Mouse (Mus musculus) 416B (cell line): ENCODE measurements around the gene Spint2.
A peak's percentile ranks its signal among the peaks of the same experiment; 100 is the strongest.

Experiments
- DNase-seq: peaks from one replicate; pipeline ENCODE4 v3.0.0; 2011; ENCODE audit warnings: low read depth

Spint2 gene

GRCm38 (mm10) chr7:29303738-29304462 lies 22.2 kb upstream of the Spint2 start, which contains the start of gene Dpf1:
TSS of gene Dpf1 (plus strand) at chr7:29303951.
- DNase-seq = no peak

DNA sequence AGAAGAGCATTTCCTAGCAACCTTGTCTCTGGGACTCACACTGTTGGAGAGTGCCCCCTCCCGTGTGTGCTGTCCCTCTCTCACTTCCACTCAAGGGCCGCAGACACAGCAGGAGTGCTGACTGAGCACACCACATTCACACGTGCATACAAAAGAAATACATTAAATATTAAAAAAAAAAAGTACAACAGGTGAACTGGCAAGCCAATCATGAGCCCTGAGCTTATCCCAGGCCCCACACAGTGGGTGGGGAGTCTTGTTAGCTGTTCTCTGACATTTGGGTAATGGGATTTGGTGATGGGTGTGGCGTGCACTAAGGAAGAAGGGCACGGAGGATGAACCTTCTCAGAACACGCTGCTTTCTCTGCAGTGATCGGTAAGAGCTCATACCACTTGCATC lies 20.9 kb upstream of the Spint2 start:
- DNase-seq = no peak

- peak; percentile 72 for DNase-seq
Measured at GRCm38 (mm10) chr7:29301127-29301566, 19.4 kb upstream of the Spint2 start.

DNA sequence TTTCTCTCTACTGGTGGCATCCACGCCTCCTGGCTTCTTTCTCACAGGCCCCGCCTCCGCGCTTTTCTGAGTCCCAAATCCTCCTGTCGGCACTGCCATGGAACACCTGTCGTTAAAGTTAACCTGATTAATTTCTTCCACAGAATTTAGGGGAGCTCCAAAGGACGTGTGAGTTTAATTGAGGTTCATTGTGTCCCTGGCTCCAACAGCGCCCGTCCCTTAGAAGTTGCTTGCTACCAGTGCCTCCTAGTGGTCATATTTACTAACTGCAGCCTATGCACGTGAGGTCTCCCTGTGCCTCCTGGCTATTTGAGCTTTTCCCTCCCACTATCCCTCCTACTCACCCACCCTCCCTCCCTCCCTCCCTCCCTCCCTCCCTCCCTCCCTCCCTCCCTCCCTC lies 15.3 kb upstream of the Spint2 start:
- peak; percentile 79 for DNase-seq

DNA sequence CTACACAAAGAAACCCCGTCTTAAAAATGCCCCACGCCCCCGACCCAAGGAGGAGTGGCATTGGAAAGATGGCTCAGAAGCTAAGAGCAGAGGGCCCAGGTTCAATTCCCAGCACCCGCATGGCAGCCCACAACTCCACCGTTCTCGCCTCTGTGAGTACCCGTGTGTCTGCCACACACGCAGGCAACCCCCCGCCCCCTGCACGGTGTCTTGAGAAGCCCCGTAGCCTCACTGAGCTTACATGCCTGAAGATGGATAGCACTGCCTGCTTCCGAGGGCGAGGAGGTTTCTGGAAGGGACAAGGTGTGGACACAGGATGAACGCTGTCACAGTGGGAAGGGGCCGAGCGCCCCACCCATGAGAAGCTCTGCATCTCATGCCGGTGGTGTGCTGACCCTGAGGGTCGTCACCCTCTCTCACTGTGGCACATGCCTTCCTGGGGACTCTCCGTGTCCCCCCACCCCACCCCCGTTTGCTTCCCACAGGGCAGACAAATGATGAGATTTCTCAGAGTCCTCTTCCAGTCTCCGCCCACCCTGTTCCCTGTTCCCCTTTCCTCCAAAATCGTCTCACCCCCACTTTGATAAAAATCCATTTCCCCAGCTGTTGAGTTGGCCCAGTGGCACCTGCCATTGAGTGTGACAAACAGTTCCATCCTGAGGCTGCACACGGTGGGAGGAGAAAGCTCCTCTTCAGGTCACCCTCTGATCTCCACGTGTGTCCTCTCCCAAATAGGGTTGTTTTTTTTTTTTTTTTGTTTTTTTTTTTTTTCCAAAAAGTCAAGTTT lies 14.3 kb upstream of the Spint2 start:
- DNase-seq = no peak

- DNase-seq = no peak
Measured at GRCm38 (mm10) chr7:29294111-29294761, 12.5 kb upstream of the Spint2 start.

- no peak for DNase-seq
Measured at GRCm38 (mm10) chr7:29293131-29294065, 11.7 kb upstream of the Spint2 start.

DNA sequence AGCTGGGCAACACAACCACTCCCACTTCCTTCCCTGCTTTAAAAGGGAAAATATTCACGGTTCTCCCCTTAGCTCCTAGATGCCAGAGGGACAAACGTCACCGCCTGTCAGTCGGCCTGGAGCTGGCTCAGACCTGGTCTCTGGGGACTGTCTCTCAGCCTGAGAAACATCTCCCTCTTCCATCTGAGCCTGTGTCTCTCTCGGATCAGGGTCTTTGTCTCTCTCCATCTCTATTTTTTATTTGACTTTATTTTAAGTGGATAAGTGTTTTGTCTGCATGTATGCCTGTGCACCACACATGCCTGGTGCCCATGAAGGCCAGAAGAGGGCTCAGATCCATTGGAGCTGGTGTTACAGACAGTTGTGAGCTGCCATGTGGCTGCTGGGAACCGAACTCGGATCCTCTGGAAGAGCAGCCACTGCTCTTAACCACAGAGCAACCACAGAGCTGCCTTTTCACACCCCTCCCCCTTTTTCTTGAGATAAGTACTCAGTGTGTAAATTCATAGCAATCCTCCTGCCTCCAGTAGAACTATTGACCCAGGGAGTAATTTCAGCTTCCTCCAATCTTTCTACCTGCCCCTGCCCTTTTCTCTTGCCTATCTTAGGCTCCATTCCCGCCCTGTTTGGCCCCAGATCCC lies 10.9 kb upstream of the Spint2 start:
- DNase-seq = peak; percentile 52

DNA sequence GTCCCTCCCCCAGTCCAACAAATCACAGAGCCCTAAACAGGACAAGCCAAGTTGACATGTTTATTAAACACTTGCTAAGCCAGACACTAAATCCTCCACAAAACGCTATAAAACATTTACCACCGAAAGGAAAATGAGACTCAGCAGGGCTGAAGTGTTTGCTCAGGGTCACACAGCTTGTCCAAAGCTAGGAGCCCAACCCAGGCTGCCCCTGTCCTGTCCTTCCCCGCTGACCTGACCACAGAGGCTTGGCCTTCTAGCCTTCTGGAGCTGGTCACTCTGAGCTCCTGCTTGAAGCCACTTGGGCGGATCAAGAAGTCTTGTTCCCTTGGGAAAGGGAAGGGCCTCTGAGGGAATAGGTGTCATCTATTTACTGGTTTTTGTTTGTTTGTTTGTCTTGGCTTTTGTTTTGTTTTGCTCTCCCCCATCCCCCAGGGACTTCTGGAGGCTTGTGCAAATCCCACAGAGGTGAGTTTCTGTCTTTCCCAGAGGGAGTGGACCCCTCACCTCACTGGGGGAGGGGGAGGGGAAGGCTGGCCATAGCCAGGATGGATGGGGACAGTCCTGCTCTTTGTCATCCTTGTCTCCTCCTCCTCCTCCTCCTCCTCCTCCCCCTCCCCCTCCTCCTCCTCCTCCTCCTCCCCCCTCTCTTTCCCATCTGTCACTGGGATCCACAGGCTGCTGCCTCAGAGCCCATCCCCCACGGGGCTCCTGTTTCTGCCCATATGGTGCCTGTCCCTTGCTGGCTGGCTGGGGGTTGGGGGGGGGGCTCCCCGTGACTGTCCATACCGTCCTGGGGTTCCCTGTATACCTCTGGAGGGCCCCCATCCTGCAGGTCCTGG lies 10.1 kb upstream of the Spint2 start:
- no peak for DNase-seq

DNA sequence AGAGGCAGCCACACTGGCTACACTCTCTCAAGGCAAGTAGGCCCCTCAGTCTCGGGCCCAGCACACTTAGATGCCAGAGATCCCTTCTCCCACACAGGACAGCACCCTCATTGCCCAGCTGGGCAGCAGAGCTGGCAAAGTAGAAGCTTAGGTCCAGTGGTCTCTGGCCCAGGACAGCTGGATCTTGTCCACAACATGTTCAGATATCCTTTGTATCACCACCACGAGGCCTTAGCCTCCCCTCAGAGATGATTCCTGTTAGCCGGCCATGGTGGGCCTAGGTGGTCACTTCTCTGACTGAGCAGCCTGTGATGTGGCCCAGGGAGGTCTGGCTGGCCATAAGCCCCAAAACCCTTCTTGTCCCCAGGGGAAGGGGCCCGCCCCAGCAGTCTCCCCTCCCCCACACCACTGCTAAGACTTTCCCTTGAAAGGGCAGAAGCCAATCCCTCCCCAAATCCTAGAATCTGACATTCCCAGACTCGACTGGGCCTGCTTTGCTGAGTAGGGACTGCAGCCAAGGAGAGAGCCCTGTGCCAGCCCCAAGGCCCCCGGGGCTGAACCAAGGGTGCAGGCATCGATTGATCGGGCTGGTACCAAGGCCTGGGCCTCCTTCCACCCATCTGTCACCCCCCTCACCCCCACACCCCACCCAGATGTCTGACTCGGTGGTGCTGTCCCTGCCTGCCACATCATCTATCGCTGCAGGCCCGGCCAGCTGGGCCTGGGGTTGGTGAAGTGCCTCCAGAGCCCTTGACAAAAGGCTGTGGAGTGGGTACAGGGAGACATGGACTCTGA lies 9.2 kb upstream of the Spint2 start:
- DNase-seq = no peak

DNA sequence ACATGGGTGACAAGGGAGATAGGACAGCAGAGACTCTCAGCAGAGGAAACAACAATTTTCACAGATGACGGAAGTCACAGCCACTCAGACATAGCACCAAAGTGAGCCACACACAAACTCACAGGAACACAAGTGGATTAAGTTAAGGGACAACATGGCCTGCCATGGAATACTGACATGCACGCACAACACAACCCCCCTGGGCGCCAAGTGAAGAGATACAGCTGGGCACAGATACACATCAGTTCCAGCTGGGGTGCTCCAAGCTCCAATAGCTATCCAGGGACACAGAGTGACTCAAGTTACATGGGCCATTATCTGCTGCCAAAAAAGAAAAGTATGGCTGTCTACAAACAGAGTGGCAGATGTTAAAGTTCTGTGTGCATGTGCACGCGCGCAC lies 8.1 kb upstream of the Spint2 start:
- no peak for DNase-seq

DNA sequence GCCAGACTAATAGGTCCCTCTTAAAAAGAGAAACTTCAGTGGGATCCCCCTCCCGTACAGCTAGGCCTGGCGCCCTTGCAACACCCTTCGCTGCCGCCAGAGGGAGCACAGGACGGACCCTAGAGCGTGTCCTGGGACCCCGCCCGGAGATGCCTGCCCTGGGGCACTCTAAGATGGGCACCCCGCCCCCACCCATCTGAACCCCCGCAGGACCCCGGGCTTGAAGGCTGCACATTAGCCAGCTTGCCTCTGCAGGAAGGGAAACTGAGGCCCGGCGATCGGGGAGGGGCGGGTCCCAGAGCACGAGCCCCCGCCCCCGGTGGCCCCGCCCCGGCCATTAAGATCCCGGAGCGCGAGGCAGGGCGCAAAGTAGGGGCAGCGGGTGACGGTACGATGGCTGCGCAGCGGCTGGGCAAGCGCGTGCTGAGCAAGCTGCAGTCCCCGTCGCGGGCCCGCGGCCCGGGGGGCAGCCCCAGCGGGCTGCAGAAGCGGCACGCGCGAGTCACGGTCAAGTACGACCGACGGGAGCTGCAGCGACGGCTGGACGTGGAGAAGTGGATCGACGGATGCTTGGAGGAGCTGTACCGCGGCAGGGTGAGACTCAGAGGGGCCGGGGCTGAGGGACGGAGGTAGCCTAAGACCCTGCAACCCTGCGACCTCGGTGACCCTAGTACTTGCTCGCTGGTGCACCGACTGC lies 7.4 kb upstream of the Spint2 start, which contains the start of gene Ppp1r14a:
Gene Ppp1r14a, plus strand, starts transcription at position 367 of the 697 bp plus-strand sequence.
- DNase-seq = no peak

DNA sequence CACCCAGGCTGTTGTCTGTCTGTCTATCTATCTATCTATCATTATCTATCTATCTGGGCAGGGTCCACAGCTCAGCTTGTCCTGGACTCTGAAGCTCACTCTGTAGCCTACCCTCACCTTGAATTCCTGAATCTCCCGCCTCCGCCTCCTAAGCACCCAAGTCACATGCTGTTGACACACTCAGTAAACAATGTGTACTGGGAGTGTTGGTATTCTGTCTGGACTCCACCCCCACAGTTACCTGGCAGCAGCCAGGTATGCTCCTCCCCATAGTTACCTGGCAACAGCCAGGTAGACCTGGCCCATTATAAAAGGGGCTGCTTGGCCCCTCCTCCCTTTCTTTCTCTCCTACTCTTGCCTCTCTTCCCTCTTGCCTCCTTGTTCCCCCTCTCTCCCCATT lies 6.4 kb upstream of the Spint2 start:
- DNase-seq = no peak

DNA sequence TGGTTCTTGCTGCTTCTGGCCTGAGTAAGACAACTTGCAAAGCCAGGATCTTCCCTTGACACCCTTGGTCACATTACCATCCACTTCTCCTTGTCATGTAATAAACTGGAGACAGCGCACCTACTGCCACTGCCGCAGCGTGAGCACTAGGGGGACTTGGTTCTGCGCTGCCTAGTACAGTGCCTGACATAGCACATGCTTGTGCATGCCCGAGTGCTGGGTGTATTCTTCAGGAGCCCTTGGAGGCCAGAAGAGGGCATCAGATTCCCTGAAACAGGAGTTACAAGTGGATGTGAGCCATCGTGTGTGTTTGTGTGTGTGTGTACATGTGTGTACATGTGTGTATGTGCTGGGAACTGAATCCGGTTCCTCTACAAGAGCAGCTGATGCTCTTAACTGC lies 5.8 kb upstream of the Spint2 start:
- peak; percentile 36 for DNase-seq

DNA sequence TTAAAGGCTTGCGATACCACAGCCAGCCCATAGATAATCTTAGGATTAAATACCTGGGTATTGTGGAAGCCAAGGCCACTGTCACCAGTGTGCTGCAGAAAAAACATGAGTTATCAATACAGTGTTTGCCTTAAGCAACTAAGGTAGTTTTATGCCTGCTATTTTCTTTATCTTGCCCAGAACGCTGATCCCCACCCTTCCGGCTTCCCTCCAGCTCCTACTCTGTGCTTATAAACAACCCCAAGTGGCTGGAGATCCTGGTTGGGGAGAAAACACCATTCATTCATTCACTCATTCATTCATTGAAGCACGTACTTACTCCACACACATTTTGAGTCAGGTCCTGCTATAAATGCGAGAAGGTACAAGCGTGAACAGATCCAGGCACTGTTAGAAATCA lies 2.8 kb upstream of the Spint2 start:
- no peak for DNase-seq

DNA sequence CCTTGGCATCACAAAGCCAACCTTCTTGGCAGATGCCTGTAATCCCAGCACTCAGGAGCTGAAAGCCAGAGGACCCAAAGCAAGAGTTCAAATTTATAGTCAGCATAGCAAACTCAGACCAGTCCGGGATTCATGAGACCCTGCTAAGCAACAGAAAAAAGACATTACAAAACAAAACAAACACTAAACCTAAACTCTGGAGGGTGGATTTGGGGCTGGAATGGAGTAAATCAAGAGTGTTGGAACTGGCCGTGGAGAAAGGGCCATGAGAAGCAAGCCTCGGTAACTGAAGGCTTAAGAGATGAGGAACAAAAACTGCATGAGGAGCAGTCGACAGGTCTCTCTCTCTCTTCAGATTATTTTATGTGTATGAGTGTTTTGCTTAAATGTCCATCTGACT lies 2.2 kb upstream of the Spint2 start:
- DNase-seq = no peak

- no peak for DNase-seq
Measured at GRCm38 (mm10) chr7:29282074-29282554, 402 bp upstream of the Spint2 start.

DNA sequence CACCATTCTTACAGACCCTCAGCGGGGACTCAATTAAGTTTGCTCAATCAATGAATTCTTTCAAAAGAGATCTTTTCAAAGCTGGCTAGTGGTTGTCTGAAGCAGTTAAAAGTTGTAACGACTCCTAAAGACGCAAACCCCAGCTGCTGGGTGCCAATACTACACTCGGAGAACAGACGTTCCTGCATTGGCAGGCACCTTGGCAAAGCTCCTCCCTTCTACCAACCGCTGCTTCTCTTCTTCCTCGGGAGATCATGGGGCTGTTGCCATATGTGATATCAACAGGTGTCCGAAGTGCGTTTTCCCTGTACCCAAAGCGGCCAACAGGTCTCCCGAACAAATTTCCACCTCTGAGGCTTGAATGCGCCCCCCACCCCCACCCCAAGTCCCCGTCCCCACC lies 911 bp downstream of the Spint2 start:
- DNase-seq = peak; percentile 44

GRCm38 (mm10) chr7:29279924-29280323 lies 1.8 kb downstream of the Spint2 start:
- no peak for DNase-seq
